Mouse (Mus musculus) erythroblast, embryonic 14.5 days (primary cell): ENCODE results near the gene Psmd2. TPM values are rescaled to one million over a fixed set of nuclear protein-coding genes. Genes with fewer than 3 reads are reported as not detected.

Source experiments
- H3K27me3 ChIP-seq: 2 replicates; pipeline ENCODE4 v1.6.1; 2012; ENCODE audit warnings: inconsistent platforms; ENCODE audit not compliant: control insufficient read depth
- H3K36me3 ChIP-seq: 2 replicates; pipeline ENCODE4 v1.6.1; 2012; ENCODE audit warnings: mild to moderate bottlenecking, inconsistent platforms; ENCODE audit not compliant: control insufficient read depth
- H3K4me1 ChIP-seq: 2 replicates; pipeline ENCODE4 v1.6.1; 2012; ENCODE audit warnings: inconsistent platforms; ENCODE audit not compliant: control insufficient read depth
- H3K4me3 ChIP-seq: replicated peaks from 2 replicates; pipeline ENCODE3; 2012; ENCODE audit warnings: moderate library complexity, mild to moderate bottlenecking, inconsistent platforms
- H3K9me3 ChIP-seq: 2 replicates; pipeline ENCODE4 v1.6.1; 2012; ENCODE audit warnings: low read length, inconsistent platforms, mixed read lengths; ENCODE audit not compliant: control insufficient read depth
- GATA1 ChIP-seq: IDR thresholded peaks from 2 replicates; pipeline ENCODE4 v1.6.1; 2012; ENCODE audit warnings: low read length, inconsistent platforms, mixed read lengths
- TAL1 ChIP-seq: IDR thresholded peaks from 3 replicates; pipeline ENCODE4 v1.6.1; 2012; ENCODE audit warnings: low read length, inconsistent platforms, mixed read lengths
- polyA plus RNA-seq: library from polyadenylated mRNA; stranded (reverse); fragments of >175 nt; gene quantifications from 2 replicates; pipeline ENCODE4 v1.2.3, GENCODE M21; 2012

Gene Psmd2
- polyA plus RNA-seq, 1 experiment = 22.4 TPM

DNA sequence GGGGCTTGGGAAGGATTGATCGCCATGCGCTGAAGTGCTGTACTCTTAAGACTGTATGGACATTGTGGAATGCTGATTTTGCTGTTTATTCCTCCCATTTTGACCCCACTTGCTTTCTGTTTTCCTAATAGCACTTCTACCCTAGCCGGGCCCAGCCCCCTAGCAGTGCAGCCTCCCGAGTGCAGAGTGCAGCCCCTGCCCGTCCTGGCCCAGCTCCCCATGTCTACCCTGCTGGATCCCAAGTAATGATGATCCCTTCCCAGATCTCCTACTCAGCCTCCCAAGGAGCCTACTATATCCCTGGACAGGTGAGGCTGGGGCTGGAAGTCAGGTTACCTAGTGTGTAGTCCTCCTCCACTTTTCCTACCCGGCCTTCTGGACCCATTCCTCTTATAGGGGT, 23.8 kb downstream of the Psmd2 start:
- Histone ChIP-seq H3K27me3 (no peaks in the 10 kb centered on the region), H3K9me3 (no peaks in the 10 kb centered on the region), H3K4me3 (peak overlapping the region; percentile 94), H3K36me3 (peaks cover 64% of the 10 kb centered on the region), H3K4me1 (peaks cover 73% of the 10 kb centered on the region)
- TF ChIP-seq TAL1 (no peak), GATA1 (no peak)

DNA sequence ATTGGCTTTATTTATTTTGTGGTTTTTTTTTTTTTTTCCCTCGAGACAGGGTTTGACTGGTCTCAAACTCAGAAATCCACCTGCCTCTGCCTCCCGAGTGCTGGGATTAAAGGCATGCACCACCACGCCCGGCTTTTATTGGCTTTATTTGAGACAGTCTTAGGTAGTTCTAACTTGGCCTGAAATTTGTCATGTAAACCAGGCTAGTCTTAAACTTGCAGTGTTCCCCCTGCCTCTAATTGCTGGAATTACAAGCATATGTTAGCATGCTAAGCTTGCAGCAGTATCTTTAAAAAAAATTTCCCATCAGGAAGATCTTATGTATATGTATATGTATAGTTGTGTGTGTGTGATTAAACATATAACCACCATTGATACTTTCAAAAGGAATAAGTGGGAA, 25.2 kb downstream of the Psmd2 start:
- TF ChIP-seq TAL1 (no peak), GATA1 (no peak)
- H3K9me3 ChIP-seq = no peaks in the 10 kb centered on the region
- H3K4me3 ChIP-seq = no peak overlapping the region
- H3K4me1 ChIP-seq = peaks cover 71% of the 10 kb centered on the region
- H3K27me3 ChIP-seq = no peaks in the 10 kb centered on the region
- H3K36me3 ChIP-seq = peaks cover 79% of the 10 kb centered on the region

DNA sequence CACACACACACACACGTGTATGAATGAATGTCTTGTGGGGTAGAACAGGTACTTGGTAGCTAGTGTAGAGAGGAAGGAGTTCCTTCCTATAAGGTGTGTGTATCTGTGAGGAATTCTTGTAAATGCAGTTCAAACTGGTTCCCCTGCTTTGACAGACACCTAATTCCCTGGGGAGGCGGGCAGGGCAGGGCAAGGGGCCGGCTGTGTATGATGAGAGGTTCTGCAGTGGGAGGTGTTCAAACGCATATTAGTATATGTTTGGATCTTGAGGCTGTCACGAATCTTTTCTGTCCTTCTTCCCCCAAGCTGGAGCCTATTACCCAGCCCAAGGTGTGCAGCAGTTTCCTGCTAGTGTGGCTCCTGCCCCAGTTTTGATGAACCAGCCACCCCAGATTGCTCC, 25.9 kb downstream of the Psmd2 start:
- Histone ChIP-seq H3K36me3 (peaks cover 85% of the 10 kb centered on the region), H3K4me3 (no peak overlapping the region), H3K27me3 (no peaks in the 10 kb centered on the region), H3K4me1 (peaks cover 65% of the 10 kb centered on the region), H3K9me3 (no peaks in the 10 kb centered on the region)
- TF ChIP-seq TAL1 = no peak
- no peak for TF ChIP-seq GATA1

DNA sequence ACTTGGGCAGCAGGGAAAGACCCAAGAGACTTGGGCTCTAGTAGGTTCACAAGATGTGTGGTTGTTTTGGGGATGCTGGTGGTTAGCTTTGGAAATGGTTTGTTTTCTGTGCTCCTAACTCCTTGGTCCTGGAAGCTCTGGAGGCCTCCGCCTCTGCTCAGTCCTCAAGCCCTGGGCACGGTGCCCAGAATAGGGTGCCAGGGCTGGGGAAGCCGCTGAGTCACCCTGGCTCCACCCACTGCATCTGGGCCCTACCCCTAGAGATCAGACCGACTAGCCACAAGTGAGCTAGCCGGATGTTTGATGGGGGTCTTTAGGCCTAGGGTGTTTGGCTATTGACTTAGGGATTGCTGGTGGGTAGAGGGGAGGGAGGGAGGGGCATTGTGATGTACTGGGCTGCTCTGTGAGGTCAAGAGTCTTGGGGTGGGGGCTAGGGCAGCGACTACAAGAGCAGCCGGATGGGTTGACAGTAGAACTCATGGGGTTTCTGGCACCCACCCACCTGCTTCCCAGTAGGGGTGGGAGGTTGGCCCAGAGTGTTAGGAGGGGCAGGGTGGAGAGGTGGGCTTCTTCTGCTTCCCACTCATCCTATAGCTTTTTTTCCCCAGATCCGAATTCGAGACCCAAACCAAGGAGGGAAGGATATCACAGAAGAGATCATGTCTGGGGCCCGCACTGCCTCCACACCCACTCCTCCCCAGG, 26.7 kb downstream of the Psmd2 start:
- peaks cover 63% of the 10 kb centered on the region for H3K4me1 ChIP-seq

GRCm38 (mm10) chr16:20690774-20691173, 39.3 kb downstream of the Psmd2 start:
- no peak for TF ChIP-seq GATA1
- no peak for TF ChIP-seq TAL1
- Histone ChIP-seq H3K9me3 (no peaks in the 10 kb centered on the region; the same call in 1 of the 2 replicates), H3K4me1 (peaks cover 54% of the 10 kb centered on the region), H3K4me3 (no peak overlapping the region), H3K27me3 (peaks cover 28% of the 10 kb centered on the region), H3K36me3 (peaks cover 72% of the 10 kb centered on the region)

More for the DNA sequence above, 26.7 kb downstream of the Psmd2 start:
- H3K4me3 ChIP-seq = peak overlapping the region; percentile 3
- peaks cover 93% of the 10 kb centered on the region for H3K36me3 ChIP-seq
- H3K9me3 ChIP-seq = no peaks in the 10 kb centered on the region
- TF ChIP-seq TAL1 = no peak
- no peak for TF ChIP-seq GATA1
- H3K27me3 ChIP-seq = no peaks in the 10 kb centered on the region

DNA sequence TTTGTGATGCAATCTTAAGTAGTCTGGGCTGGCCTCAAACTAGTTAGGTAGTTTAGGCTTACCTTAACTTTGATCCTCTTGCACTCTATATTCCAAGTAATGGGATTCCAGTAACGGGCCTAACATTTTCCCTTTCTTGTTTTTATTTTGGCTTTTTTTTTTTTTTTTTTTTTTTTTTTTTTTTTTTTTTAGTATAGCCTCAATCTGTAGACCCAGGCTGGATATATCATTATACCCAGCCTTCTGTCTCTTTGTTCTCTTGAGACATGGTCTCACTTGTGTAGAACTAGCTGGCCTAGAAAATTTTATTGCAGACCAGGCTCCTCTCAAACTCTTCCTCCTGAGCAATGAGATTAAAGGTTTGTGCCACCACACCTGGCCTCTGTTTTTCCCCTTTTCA, 40.2 kb downstream of the Psmd2 start:
- no peak for TF ChIP-seq GATA1
- TF ChIP-seq TAL1 = no peak
- no peak overlapping the region for H3K4me3 ChIP-seq
- peaks cover 58% of the 10 kb centered on the region for H3K4me1 ChIP-seq
- H3K27me3 ChIP-seq = peaks cover 37% of the 10 kb centered on the region
- no peaks in the 10 kb centered on the region; the same call in 1 of the 2 replicates for H3K9me3 ChIP-seq
- peaks cover 64% of the 10 kb centered on the region for H3K36me3 ChIP-seq

DNA sequence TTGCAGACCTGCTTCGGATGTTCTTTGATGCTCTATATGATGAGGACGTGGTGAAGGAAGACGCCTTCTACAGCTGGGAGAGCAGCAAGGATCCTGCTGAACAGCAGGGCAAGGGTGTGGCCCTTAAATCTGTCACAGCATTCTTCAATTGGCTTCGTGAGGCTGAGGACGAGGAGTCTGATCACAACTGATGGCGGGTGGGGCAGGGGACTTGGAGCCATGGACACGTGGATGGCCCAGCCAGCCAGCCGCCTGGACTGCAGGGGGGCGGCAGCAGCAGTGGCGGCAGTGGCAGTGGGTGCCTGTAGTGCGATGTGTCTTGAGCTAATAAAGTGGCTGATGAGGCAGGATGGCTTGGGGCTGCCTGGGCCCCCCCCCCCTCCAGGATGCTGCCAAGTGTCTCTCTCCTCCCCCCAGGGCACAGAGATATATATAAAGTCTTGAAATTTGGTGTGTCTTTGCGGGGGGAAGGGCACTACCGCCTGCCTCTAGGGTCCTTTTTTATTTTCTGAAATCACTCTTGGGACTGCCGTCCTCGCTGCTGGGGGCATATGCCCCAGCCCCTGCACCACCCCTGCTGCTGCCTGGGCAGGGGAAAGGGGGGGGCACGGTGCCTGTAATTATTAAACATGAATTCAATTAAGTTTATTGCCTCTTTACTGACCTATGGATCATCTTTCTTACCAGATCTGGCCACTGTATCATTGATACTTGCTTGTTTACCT, 41.0 kb downstream of the Psmd2 start:
- TF ChIP-seq GATA1 (no peak), TAL1 (no peak)
- H3K27me3 ChIP-seq = peaks cover 44% of the 10 kb centered on the region
- H3K9me3 ChIP-seq = no peaks in the 10 kb centered on the region; the same call in 1 of the 2 replicates
- peaks cover 56% of the 10 kb centered on the region for H3K36me3 ChIP-seq
- no peak overlapping the region for H3K4me3 ChIP-seq
- peaks cover 57% of the 10 kb centered on the region for H3K4me1 ChIP-seq

GRCm38 (mm10) chr16:20693111-20693701, 41.8 kb downstream of the Psmd2 start, which contains the start of gene Fam131a:
Gene Fam131a (plus strand): TSS chr16:20693241.
- H3K4me1 ChIP-seq = peaks cover 57% of the 10 kb centered on the region
- H3K27me3 ChIP-seq = peaks cover 52% of the 10 kb centered on the region
- no peak for TF ChIP-seq TAL1
- TF ChIP-seq GATA1 = no peak
- H3K4me3 ChIP-seq = peak within 1 kb of the TSS; percentile 69
- H3K36me3 ChIP-seq = peaks cover 48% of the 10 kb centered on the region
- no peaks in the 10 kb centered on the region; the same call in 1 of the 2 replicates for H3K9me3 ChIP-seq

DNA sequence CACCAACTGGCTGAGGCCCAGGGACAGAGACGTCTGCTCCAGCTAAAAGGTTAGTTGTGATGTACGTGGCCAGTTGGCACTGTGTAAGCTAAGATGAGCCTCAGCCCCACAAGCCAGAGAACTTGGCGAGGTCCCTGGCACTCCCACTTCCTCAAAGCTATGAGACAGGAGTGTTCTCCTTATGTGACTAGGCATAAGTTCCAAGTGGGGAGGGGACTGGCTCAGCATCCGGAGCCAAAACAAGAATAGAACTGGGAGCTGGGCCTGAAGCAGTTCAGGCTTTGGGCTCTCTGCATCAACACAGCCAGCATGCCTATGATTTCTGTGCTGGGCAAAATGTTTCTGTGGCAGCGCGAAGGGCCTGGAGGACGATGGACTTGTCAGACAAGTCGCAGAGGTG, 43.3 kb downstream of the Psmd2 start:
- no peak overlapping the region for H3K4me3 ChIP-seq
- peaks cover 32% of the 10 kb centered on the region for H3K36me3 ChIP-seq
- TF ChIP-seq GATA1 = no peak
- peaks cover 44% of the 10 kb centered on the region for H3K4me1 ChIP-seq
- peaks cover 63% of the 10 kb centered on the region for H3K27me3 ChIP-seq
- no peaks in the 10 kb centered on the region; the same call in 1 of the 2 replicates for H3K9me3 ChIP-seq
